Mouse (Mus musculus) ES-E14 (cell line): ENCODE measurements around the gene Cpt1c.
"Not testable (repeated sequence)": the region's sequence is repeated elsewhere in the genome, so short reads cannot be mapped to it uniquely, and the experiment has no call there.

Experiments used
- CHD2 ChIP-seq: IDR thresholded peaks from 2 replicates; pipeline ENCODE4 v1.6.1; 2014; ENCODE audit warnings: mild to moderate bottlenecking, low read depth, low read length, inconsistent platforms
- HCFC1 ChIP-seq: IDR thresholded peaks from 2 replicates; pipeline ENCODE4 v1.6.1; 2012; ENCODE audit warnings: low read length, inconsistent platforms, borderline replicate concordance; ENCODE audit not compliant: insufficient read depth
- MAFK ChIP-seq: IDR thresholded peaks from 2 replicates; pipeline ENCODE4 v1.6.1; 2014; ENCODE audit warnings: mild to moderate bottlenecking, low read depth, low read length, inconsistent platforms; ENCODE audit not compliant: insufficient read depth
- ZC3H11A ChIP-seq: IDR thresholded peaks from 2 replicates; pipeline ENCODE4 v1.6.1; 2012; ENCODE audit warnings: low read depth, mild to moderate bottlenecking, inconsistent platforms, low read length, borderline replicate concordance

DNA sequence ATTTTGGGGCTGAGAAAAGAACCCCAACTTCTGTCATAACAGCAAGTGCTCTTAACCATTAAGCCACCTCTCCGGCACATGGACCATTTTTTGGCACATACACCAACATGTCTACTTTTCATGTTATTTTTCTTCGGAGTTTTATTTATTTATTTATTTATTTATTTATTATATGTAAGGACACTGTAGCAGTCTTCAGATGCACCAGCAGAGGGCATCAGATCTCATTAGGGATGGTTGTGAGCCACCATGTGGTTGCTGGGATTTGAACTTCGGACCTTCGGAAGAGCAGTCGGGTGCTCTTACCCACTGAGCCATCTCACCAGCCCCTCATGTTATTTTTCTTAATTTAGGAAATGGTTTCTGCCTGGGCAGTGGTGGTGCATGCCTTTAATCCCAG is 49.1 kb upstream of the Cpt1c start:
- not testable (repeated sequence) for TF ChIP-seq HCFC1, CHD2, ZC3H11A, MAFK
